Mouse (Mus musculus): ENCODE data around the gene Stip1.

GRCm38 (mm10) chr19:6985951-6986708 is 53.6 kb downstream of the Stip1 start:
- TF ChIP-seq TAL1 (IDR thresholded peaks at IDR 0.05; ENCODE audit: low read length): no peak
- no peak for TF ChIP-seq GATA1 (IDR thresholded peaks at IDR 0.05; ENCODE audit: low read length)

Data from erythroblast, embryonic 14.5 days (primary cell).